Mouse (Mus musculus) megakaryocyte, embryonic 14.5 days (primary cell): Measurements from ENCODE around the gene Zfp940.

Source experiments
- FLI1 ChIP-seq: IDR thresholded peaks from 2 replicates; pipeline ENCODE4 v1.6.1; 2012; ENCODE audit warnings: low read length, inconsistent platforms, mixed read lengths
- GATA1 ChIP-seq: IDR thresholded peaks from 3 replicates; pipeline ENCODE4 v1.6.1; 2012; ENCODE audit warnings: mixed read lengths, low read length, inconsistent platforms, borderline replicate concordance

DNA sequence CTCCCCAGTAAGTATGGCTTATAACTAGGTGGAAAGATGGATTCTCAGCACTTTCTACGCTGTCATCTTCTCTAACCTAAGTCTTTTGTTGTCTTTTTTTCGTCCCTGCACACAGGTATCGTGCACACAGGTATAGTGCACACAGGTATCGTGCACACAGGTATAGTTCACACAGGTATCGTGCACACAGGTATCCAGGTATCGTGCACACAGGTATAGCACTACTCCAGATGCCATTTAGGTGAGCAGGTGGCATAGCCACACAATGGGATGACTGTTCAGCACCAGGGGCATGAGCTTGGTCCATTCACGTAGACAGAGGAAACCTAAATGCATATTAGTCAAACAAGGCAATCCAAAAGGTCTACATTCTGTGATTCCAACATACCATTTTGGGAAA is 37.0 kb upstream of the Zfp940 start:
- TF ChIP-seq GATA1 (no peak), FLI1 (no peak)
